Mouse (Mus musculus) thymus, adult 2 months (tissue): Measurements from ENCODE around the gene Igsf21.

Experiments used
- CTCF ChIP-seq: fragments of 200-500 bp; IDR thresholded peaks from 2 replicates; pipeline ENCODE4 v1.5.1; 2012; ENCODE audit warnings: mild to moderate bottlenecking, control low read depth, low read length, moderate library complexity, borderline replicate concordance; ENCODE audit not compliant: control insufficient read depth, poor library complexity, insufficient read depth; ENCODE audit errors: extremely low read depth
- POLR2A ChIP-seq: fragments of 200-500 bp; IDR thresholded peaks from 2 replicates; pipeline ENCODE4 v1.6.1; 2012; ENCODE audit warnings: mild to moderate bottlenecking, low read length, control low read depth, moderate library complexity; ENCODE audit not compliant: control insufficient read depth, poor library complexity, insufficient read depth; ENCODE audit errors: extremely low read depth

- TF ChIP-seq CTCF: no peak
- TF ChIP-seq POLR2A: no peak
Measured at GRCm38 (mm10) chr4:140104795-140105194, 141.8 kb downstream of the Igsf21 start.
